Mouse (Mus musculus) heart, postnatal 0 days (tissue): ENCODE data around the gene Anxa5. TPM values are rescaled to one million over a fixed set of nuclear protein-coding genes. Genes with fewer than 3 reads are reported as not detected.

ENCODE experiments used
- ATAC-seq: fragments of 200-750 bp; cut with Nextera tagmentation; 2 replicates; pipeline ENCODE4 v1.8.0; 2017; ENCODE audit warnings: low read depth, moderate number of reproducible peaks, moderate library complexity; ENCODE audit not compliant: insufficient read depth
- DNase-seq: peaks from one replicate; pipeline ENCODE4 v3.0.0-alpha.2; 2016; ENCODE audit warnings: low spot score
- H3K27ac ChIP-seq: fragments of 300-500 bp; sonication (generic); 2 replicates; pipeline ENCODE4 v1.5.1; 2014; ENCODE audit warnings: low read depth, mild to moderate bottlenecking
- H3K27me3 ChIP-seq: fragments of 300-500 bp; sonication (generic); 2 replicates; pipeline ENCODE4 v1.6.1; 2014; ENCODE audit warnings: low read length, mixed read lengths; ENCODE audit not compliant: control insufficient read depth, insufficient read depth
- H3K36me3 ChIP-seq: fragments of 300-500 bp; sonication (generic); replicated peaks from 2 replicates; pipeline ENCODE4 v1.6.1; 2014; ENCODE audit warnings: low read length, mixed read lengths; ENCODE audit not compliant: control insufficient read depth, insufficient read depth
- H3K4me1 ChIP-seq: fragments of 300-500 bp; sonication (generic); 2 replicates; pipeline ENCODE4 v1.6.1; 2014; ENCODE audit warnings: antibody characterized with exemption; ENCODE audit not compliant: control insufficient read depth, insufficient read depth
- H3K4me2 ChIP-seq: fragments of 300-500 bp; sonication (generic); 2 replicates; pipeline ENCODE4 v1.6.1; 2014; ENCODE audit warnings: low read depth, mild to moderate bottlenecking, low read length, moderate library complexity
- H3K4me3 ChIP-seq: fragments of 300-500 bp; sonication (generic); 2 replicates; pipeline ENCODE4 v1.5.1; 2014; ENCODE audit warnings: low read depth, low read length
- H3K9ac ChIP-seq: fragments of 300-500 bp; sonication (generic); replicated peaks from 2 replicates; pipeline ENCODE4 v1.6.1; 2014; ENCODE audit warnings: low read depth, low read length, mixed read lengths
- H3K9me3 ChIP-seq: fragments of 300-500 bp; sonication (generic); replicated peaks from 2 replicates; pipeline ENCODE4 v1.6.1; 2016; ENCODE audit warnings: low read length; ENCODE audit not compliant: control insufficient read depth
- CTCF ChIP-seq: IDR thresholded peaks from 2 replicates; pipeline ENCODE4 v1.5.1; 2016; ENCODE audit warnings: antibody characterized with exemption, control low read depth, low read depth
- EP300 ChIP-seq: IDR thresholded peaks from 2 replicates; pipeline ENCODE4 v1.6.1; 2016; ENCODE audit warnings: antibody characterized with exemption, low read depth
- WGBS: fragments of 180-500 bp; shearing (Covaris S2); extraction: QIAGEN DNeasy Blood & Tissue Kit; methylation state at CpG from one replicate; pipeline ENCODE4 v1.1.7; 2014; 5-methylcytosine and 5-hydroxymethylcytosine counted together
- polyA plus RNA-seq: library from polyadenylated mRNA; unstranded; fragments of >200 nt; fragmentation: Nextera tagmentation; extraction: Ambion mirVana; gene quantifications from 2 replicates; pipeline ENCODE4 v1.2.1, GENCODE M21; 2015
- total RNA-seq: library from RNA; depleted of rRNA; stranded (reverse); fragments of >200 nt; gene quantifications from 2 replicates; pipeline ENCODE4 v1.2.3, GENCODE M21; 2014; ENCODE audit warnings: low replicate concordance

Anxa5 gene
- total and polyA plus RNA-seq, 2 experiments from 2014 or later = 162 to 261 TPM

DNA sequence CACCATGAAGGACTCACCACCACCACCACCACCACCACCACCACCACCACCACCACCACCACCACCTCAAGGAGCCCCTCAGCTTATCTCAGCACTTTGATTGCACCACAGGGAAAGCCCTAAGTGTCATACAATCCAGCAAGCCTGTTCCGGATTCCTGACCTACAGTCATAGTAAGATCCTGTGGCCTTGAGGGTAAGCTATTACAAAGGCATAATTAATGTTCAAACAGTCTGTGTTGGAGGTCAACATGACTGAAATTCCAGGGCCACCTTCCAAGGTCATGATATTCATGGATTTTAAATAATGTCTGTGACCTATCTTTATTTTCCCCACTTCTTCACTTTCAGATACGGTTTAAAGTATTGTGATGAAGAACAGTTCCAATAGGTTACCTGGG is 4.8 kb upstream of the Anxa5 start:
- ATAC-seq = no peak
- H3K27me3 ChIP-seq = no peaks in the 10 kb centered on the region
- 48% methylated on average over 2 of the region's 2 CpGs for WGBS
- no peaks in the 10 kb centered on the region for H3K36me3 ChIP-seq
- H3K27ac ChIP-seq = peak overlapping the region; percentile 97
- H3K4me1 ChIP-seq = peaks cover 37% of the 10 kb centered on the region
- H3K4me3 ChIP-seq = no peak overlapping the region
- DNase-seq = no peak
- H3K9ac ChIP-seq = no peak overlapping the region
- TF ChIP-seq EP300 (no peak), CTCF (no peak)
- H3K9me3 ChIP-seq = no peaks in the 10 kb centered on the region
- H3K4me2 ChIP-seq = no peak overlapping the region

GRCm38 (mm10) chr3:36478776-36479175 is 3.1 kb upstream of the Anxa5 start:
- H3K4me2 ChIP-seq = no peak overlapping the region

GRCm38 (mm10) chr3:36476261-36477155 is 814 bp upstream of the Anxa5 start:
- peak overlapping the region; percentile 91 for H3K4me2 ChIP-seq

More at GRCm38 (mm10) chr3:36478776-36479175, 3.1 kb upstream of the Anxa5 start:
- no peaks in the 10 kb centered on the region for H3K9me3 ChIP-seq
- no peak for TF ChIP-seq CTCF
- TF ChIP-seq EP300 = no peak
- DNase-seq (no peak), ATAC-seq (no peak)
- no peak overlapping the region for H3K4me3 ChIP-seq
- no peaks in the 10 kb centered on the region for H3K27me3 ChIP-seq
- H3K27ac ChIP-seq = no peak overlapping the region
- H3K9ac ChIP-seq = no peak overlapping the region
- WGBS = 88% methylated on average over 8 of the region's 8 CpGs
- H3K4me1 ChIP-seq = peaks cover 46% of the 10 kb centered on the region
- H3K36me3 ChIP-seq = no peaks in the 10 kb centered on the region

GRCm38 (mm10) chr3:36474938-36475483 is 683 bp downstream of the Anxa5 start:
- H3K4me1 ChIP-seq = peaks cover 50% of the 10 kb centered on the region
- H3K4me2 ChIP-seq = peak overlapping the region; percentile 91
- DNase-seq = peak; percentile 66
- no peaks in the 10 kb centered on the region for H3K9me3 ChIP-seq
- WGBS = under 1% methylated on average over 24 of the region's 24 CpGs
- H3K27ac ChIP-seq = peak overlapping the region; percentile 100
- H3K9ac ChIP-seq = peak overlapping the region; percentile 96
- H3K4me3 ChIP-seq = peak overlapping the region; percentile 97
- ATAC-seq = peak; percentile 33
- H3K27me3 ChIP-seq = no peaks in the 10 kb centered on the region
- no peaks in the 10 kb centered on the region for H3K36me3 ChIP-seq
- TF ChIP-seq EP300 = no peak
- TF ChIP-seq CTCF = no peak

More at GRCm38 (mm10) chr3:36476261-36477155, 814 bp upstream of the Anxa5 start:
- H3K36me3 ChIP-seq = no peaks in the 10 kb centered on the region
- TF ChIP-seq EP300 (no peak), CTCF (no peak)
- H3K4me3 ChIP-seq = peak overlapping the region; percentile 97
- peaks cover 47% of the 10 kb centered on the region for H3K4me1 ChIP-seq
- H3K9ac ChIP-seq = peak overlapping the region; percentile 82
- no peak for ATAC-seq
- H3K27ac ChIP-seq = peak overlapping the region; percentile 95
- H3K9me3 ChIP-seq = no peaks in the 10 kb centered on the region
- no peak for DNase-seq
- WGBS = 18% methylated on average over 20 of the region's 20 CpGs
- no peaks in the 10 kb centered on the region for H3K27me3 ChIP-seq

GRCm38 (mm10) chr3:36474421-36474820 is 1.3 kb downstream of the Anxa5 start:
- WGBS = 65% methylated on average over 5 of the region's 5 CpGs
- Histone ChIP-seq H3K9ac (peak overlapping the region; percentile 96), H3K27me3 (no peaks in the 10 kb centered on the region), H3K4me1 (peaks cover 54% of the 10 kb centered on the region), H3K4me2 (peak overlapping the region; percentile 91), H3K4me3 (peak overlapping the region; percentile 97), H3K27ac (peak overlapping the region; percentile 100), H3K9me3 (no peaks in the 10 kb centered on the region), H3K36me3 (no peaks in the 10 kb centered on the region)
- ATAC-seq = no peak
- no peak for TF ChIP-seq CTCF
- TF ChIP-seq EP300 = no peak
- no peak for DNase-seq
